Mouse (Mus musculus) liver, embryonic 14.5 days (tissue): ENCODE data around the gene Adcy4.

Experiments used
- CTCF ChIP-seq: IDR thresholded peaks from 2 replicates; pipeline ENCODE4 v1.5.1; 2016; ENCODE audit warnings: antibody characterized with exemption, low read depth, control low read depth
- EP300 ChIP-seq: IDR thresholded peaks from 2 replicates; pipeline ENCODE4 v1.6.1; 2016; ENCODE audit warnings: antibody characterized with exemption, low read depth

DNA sequence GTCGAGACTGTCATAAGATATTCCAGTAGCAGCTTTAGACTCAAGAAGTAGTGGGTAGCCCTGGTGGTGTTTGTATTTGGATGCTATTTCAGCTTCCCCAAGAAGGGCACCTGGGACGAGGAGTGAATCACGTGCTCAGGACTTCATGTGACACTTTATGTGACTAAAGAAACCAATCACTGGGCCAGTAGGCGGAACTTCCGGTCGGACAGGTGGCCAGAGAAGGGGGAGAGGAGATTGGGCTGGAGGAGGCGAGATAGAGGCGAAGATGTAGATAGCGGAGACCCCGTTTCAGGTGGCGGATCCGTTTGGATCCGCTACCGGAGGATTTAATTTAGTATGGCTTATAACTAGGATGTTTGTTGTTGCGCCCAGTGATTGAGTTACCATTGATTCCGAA is 31.0 kb upstream of the Adcy4 start:
- TF ChIP-seq EP300 = no peak
- TF ChIP-seq CTCF = no peak
